Mouse (Mus musculus) MEL (cell line): ENCODE results near the gene Tbx21. TPM values are rescaled to one million over a fixed set of nuclear protein-coding genes. Genes with fewer than 3 reads are reported as not detected.
A peak's percentile ranks its signal among the peaks of the same experiment; 100 is the strongest.

Experiments
- DNase-seq: peaks from one replicate; pipeline ENCODE4 v3.0.0; 2011; ENCODE audit warnings: low read depth, low spot score
- H3K27ac ChIP-seq: 2 replicates; pipeline ENCODE4 v1.5.1; 2012; ENCODE audit warnings: low read depth, mild to moderate bottlenecking, control low read depth, low read length, moderate library complexity; ENCODE audit not compliant: control insufficient read depth
- H3K27me3 ChIP-seq, 2 experiments: fragments of 150-350 bp in 1 of 2; sonication (generic) in 1 of 2; 2 replicates each; pipeline ENCODE4 v1.6.1; 2012; ENCODE audit warnings: low read length in 2 of 2, mild to moderate bottlenecking in 2 of 2, improper control_type of control experiment in 1 of 2, moderate library complexity in 1 of 2; ENCODE audit not compliant: insufficient read depth in 2 of 2, control insufficient read depth in 1 of 2
- H3K36me3 ChIP-seq, 2 experiments: 2 replicates each; pipeline ENCODE4 v1.6.1; 2012 to 2014; ENCODE audit warnings: low read length in 2 of 2, improper control_type of control experiment in 1 of 2, inconsistent platforms in 1 of 2, mild to moderate bottlenecking in 1 of 2; ENCODE audit not compliant: insufficient read depth in 2 of 2, control insufficient read depth in 1 of 2
- H3K4me1 ChIP-seq, 2 experiments: fragments of 150-350 bp in 1 of 2; sonication (generic) in 1 of 2; 2 replicates each; pipeline ENCODE4 v1.6.1; 2012; ENCODE audit warnings: low read length in 2 of 2, improper control_type of control experiment in 1 of 2, mild to moderate bottlenecking in 1 of 2; ENCODE audit not compliant: insufficient read depth in 2 of 2, control insufficient read depth in 1 of 2
- H3K4me3 ChIP-seq, 2 experiments: fragments of 150-350 bp in 1 of 2; sonication (generic) in 1 of 2; 2 replicates each; pipeline ENCODE4 v1.5.1; 2012; ENCODE audit warnings: low read depth in 2 of 2, low read length in 2 of 2, mild to moderate bottlenecking in 2 of 2, moderate library complexity in 2 of 2, control low read depth in 1 of 2, improper control_type of control experiment in 1 of 2; ENCODE audit not compliant: control insufficient read depth in 1 of 2, insufficient read depth in 1 of 2
- H3K79me2 ChIP-seq: 2 replicates; pipeline ENCODE4 v1.6.1; 2012; ENCODE audit warnings: mild to moderate bottlenecking, low read length, moderate library complexity; ENCODE audit not compliant: control insufficient read depth, poor library complexity, insufficient read depth
- H3K9ac ChIP-seq: 2 replicates; pipeline ENCODE4 v1.6.1; 2012; ENCODE audit warnings: low read depth, mild to moderate bottlenecking, control low read depth, low read length, moderate library complexity; ENCODE audit not compliant: control insufficient read depth, poor library complexity, severe bottlenecking
- H3K9me3 ChIP-seq: fragments of 150-350 bp; sonication (generic); replicated peaks from 2 replicates; pipeline ENCODE4 v1.6.1; 2012; ENCODE audit warnings: mild to moderate bottlenecking, low read length, improper control_type of control experiment, moderate library complexity; ENCODE audit not compliant: insufficient read depth
- ELF1 ChIP-seq: IDR thresholded peaks from 2 replicates; pipeline ENCODE4 v1.6.1; 2014; ENCODE audit warnings: low read depth, mild to moderate bottlenecking, inconsistent platforms, low read length, improper control_type of control experiment, moderate library complexity
- ETS1 ChIP-seq: IDR thresholded peaks from 2 replicates; pipeline ENCODE4 v1.6.1; 2012; ENCODE audit warnings: low read depth, mild to moderate bottlenecking, inconsistent platforms, low read length, improper control_type of control experiment, moderate library complexity
- HCFC1 ChIP-seq: IDR thresholded peaks from 2 replicates; pipeline ENCODE4 v1.6.1; 2012; ENCODE audit warnings: low read depth, mild to moderate bottlenecking, inconsistent platforms, low read length, improper control_type of control experiment, moderate library complexity
- JUND ChIP-seq: IDR thresholded peaks from 2 replicates; pipeline ENCODE4 v1.6.1; 2011; ENCODE audit warnings: low read depth, mild to moderate bottlenecking, improper control_type of control experiment, low read length
- MAFK ChIP-seq: IDR thresholded peaks from 2 replicates; pipeline ENCODE4 v1.6.1; 2011; ENCODE audit warnings: low read depth, mild to moderate bottlenecking, low read length, improper control_type of control experiment, borderline replicate concordance
- MAX ChIP-seq: IDR thresholded peaks from 2 replicates; pipeline ENCODE4 v1.6.1; 2011; ENCODE audit warnings: low read length, improper control_type of control experiment
- MAZ ChIP-seq: IDR thresholded peaks from 2 replicates; pipeline ENCODE4 v1.6.1; 2012; ENCODE audit warnings: low read depth, mild to moderate bottlenecking, inconsistent platforms, low read length, improper control_type of control experiment
- MXI1 ChIP-seq: IDR thresholded peaks from 2 replicates; pipeline ENCODE4 v1.6.1; 2011; ENCODE audit warnings: mild to moderate bottlenecking, low read depth, low read length, improper control_type of control experiment
- MYB ChIP-seq: IDR thresholded peaks from 2 replicates; pipeline ENCODE4 v1.6.1; 2011; ENCODE audit warnings: mild to moderate bottlenecking, low read depth, low read length, improper control_type of control experiment
- NELFE ChIP-seq: IDR thresholded peaks from 2 replicates; pipeline ENCODE4 v1.6.1; 2011; ENCODE audit warnings: low read depth, low read length, improper control_type of control experiment
- POLR2A ChIP-seq, 2 experiments: IDR thresholded peaks; 2 replicates each; pipeline ENCODE4 v1.6.1; 2011 to 2012; ENCODE audit warnings: low read length in 2 of 2, mild to moderate bottlenecking in 2 of 2, control low read depth in 1 of 2, improper control_type of control experiment in 1 of 2, low read depth in 1 of 2, moderate library complexity in 1 of 2; ENCODE audit not compliant: control insufficient read depth in 1 of 2, insufficient read depth in 1 of 2, poor library complexity in 1 of 2
- POLR2AphosphoS2 ChIP-seq: IDR thresholded peaks from 2 replicates; pipeline ENCODE4 v1.6.1; 2011; ENCODE audit warnings: low read length, improper control_type of control experiment
- RAD21 ChIP-seq: IDR thresholded peaks from 2 replicates; pipeline ENCODE4 v1.6.1; 2011; ENCODE audit warnings: mild to moderate bottlenecking, low read depth, low read length, improper control_type of control experiment
- SIN3A ChIP-seq: IDR thresholded peaks from 2 replicates; pipeline ENCODE4 v1.6.1; 2012; ENCODE audit warnings: low read length, improper control_type of control experiment, inconsistent platforms
- TAL1 ChIP-seq: IDR thresholded peaks from 2 replicates; pipeline ENCODE4 v1.6.1; 2012; ENCODE audit warnings: mild to moderate bottlenecking, inconsistent platforms, low read length, moderate library complexity, mixed read lengths
- TBP ChIP-seq: IDR thresholded peaks from 2 replicates; pipeline ENCODE4 v1.8.0; 2011; ENCODE audit warnings: low read depth, low read length, improper control_type of control experiment
- ZC3H11A ChIP-seq: IDR thresholded peaks from 2 replicates; pipeline ENCODE4 v1.6.1; 2012; ENCODE audit warnings: low read depth, mild to moderate bottlenecking, inconsistent platforms, low read length, improper control_type of control experiment
- ZMIZ1 ChIP-seq: IDR thresholded peaks from 2 replicates; pipeline ENCODE4 v1.6.1; 2012; ENCODE audit warnings: low read depth, mild to moderate bottlenecking, inconsistent platforms, low read length, improper control_type of control experiment, moderate library complexity
- polyA plus RNA-seq, 2 experiments: library from polyadenylated mRNA; stranded (reverse) in 1 of 2; unstranded in 1 of 2; fragments of >175 nt in 1 of 2; fragments of >200 nt in 1 of 2; gene quantifications; 2 replicates each; pipeline versions ENCODE4 v1.2.1 to v1.2.4; 2012; ENCODE audit warnings: low replicate concordance in 2 of 2, low read depth in 1 of 2; ENCODE audit not compliant: insufficient read length in 2 of 2, insufficient read depth in 1 of 2, missing spikeins in 1 of 2
- total RNA-seq: library from RNA; depleted of rRNA; stranded (reverse); fragments of 300-350 nt; gene quantifications from 2 replicates; pipeline ENCODE4 v1.2.3, GENCODE M21; 2012

Tbx21 gene
- total and polyA plus RNA-seq, 3 experiments, result not detected

DNA sequence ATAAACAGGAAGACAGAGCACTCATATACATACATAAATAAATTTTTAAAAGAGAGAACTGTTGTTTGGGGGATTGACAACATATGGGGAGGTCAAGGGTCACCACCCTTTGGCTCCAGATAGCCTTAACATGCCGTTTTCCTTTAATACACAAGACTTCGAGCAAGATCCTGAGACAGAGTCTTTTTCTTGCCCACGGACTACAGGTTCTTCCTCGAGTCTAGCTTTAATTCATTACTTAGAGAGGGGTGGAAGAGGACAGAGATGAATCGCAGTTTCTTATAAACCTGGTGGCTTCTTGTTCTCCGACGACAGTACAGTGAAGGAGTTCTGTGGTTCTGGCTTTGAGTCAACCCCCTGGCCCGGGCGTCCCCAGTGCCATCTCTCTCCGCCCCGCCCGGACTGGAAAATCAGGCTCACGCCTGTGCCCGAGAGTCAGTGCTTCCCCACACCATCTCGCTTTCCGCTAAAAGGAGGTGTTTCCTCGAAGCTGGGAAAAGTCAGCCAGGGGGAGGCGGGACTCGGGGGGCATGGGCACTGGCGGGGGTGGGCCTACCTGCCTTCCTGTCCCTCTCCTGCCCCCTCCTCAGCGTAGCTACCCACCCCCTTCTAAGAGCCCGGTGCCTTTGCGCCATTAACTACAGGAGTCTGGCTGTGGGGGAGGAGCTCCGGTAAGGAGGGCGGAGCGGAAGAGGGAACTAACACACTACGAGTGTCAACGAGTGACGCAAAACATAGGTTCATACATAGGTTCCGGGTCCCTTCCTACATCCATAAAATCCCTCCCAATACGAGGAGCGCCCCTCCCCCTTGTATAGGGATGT, 11.7 kb upstream of the Tbx21 start:
- H3K27ac ChIP-seq, result no peak overlapping the region
- peak overlapping the region; percentile 62 to 88 for H3K4me3 ChIP-seq
- peaks cover 0 to 34% of the 10 kb centered on the region in 2 experiments; a peak in 2 of 4 replicates for H3K36me3 ChIP-seq
- H3K9ac ChIP-seq, result peak overlapping the region; percentile 59
- peak; percentile 87 for DNase-seq
- no peaks in the 10 kb centered on the region for H3K9me3 ChIP-seq
- peaks cover 29 to 36% of the 10 kb centered on the region in 2 experiments for H3K4me1 ChIP-seq
- H3K27me3 ChIP-seq, result no peaks in the 10 kb centered on the region
- TF ChIP-seq ZC3H11A (no peak), MAFK (no peak), HCFC1 (peak; percentile 62), MXI1 (peak; percentile 15), SIN3A (peak; percentile 11; the same call in 1 of the 2 replicates), JUND (no peak), ELF1 (peak; percentile 70), MAZ (peak; percentile 25; the same call in 1 of the 2 replicates), POLR2AphosphoS2 (peak; percentile 36; the same call in 1 of the 2 replicates), MAX (peak; percentile 41), POLR2A (IDR thresholded peaks at IDR 0.05; ENCODE audit: control insufficient read depth in 1 of 2, insufficient read depth in 1 of 2, low read depth in 1 of 2, low read length in 2 of 2, poor library complexity in 1 of 2) (peak in 1 of 2 experiments; percentile 61; a peak in 1 of 4 replicates), TAL1 (no peak), ZMIZ1 (0 out of 2 replicates have a peak, but pooled peaks have one; percentile 27), NELFE (peak; percentile 51), MYB (no peak)
- TF ChIP-seq, all 39 proteins: peak for 10
- no peaks in the 10 kb centered on the region; the same call in 1 of the 2 replicates for H3K79me2 ChIP-seq

GRCm38 (mm10) chr11:97124266-97125036, 9.3 kb upstream of the Tbx21 start:
- Histone ChIP-seq H3K27ac (no peak overlapping the region; the same call in 1 of the 2 replicates), H3K9ac (no peak overlapping the region)
- TF ChIP-seq POLR2A (IDR thresholded peaks at IDR 0.05; ENCODE audit: control insufficient read depth in 1 of 2, insufficient read depth in 1 of 2, low read depth in 1 of 2, low read length in 2 of 2, poor library complexity in 1 of 2), result peak; percentile 65 to 77; a peak in 3 of 4 replicates
- TF ChIP-seq TBP, result peak; percentile 91
- TF ChIP-seq ZMIZ1, result peak; percentile 97; the same call in 1 of the 2 replicates
- peak; percentile 65; the same call in 1 of the 2 replicates for TF ChIP-seq POLR2AphosphoS2
- TF ChIP-seq ETS1, result 0 out of 2 replicates have a peak, but pooled peaks have one; percentile 11
- TF ChIP-seq ZC3H11A, result no peak
- no peak for TF ChIP-seq RAD21
- TF ChIP-seq, all 39 proteins: peak for 5
- Histone ChIP-seq H3K79me2 (no peaks in the 10 kb centered on the region; the same call in 1 of the 2 replicates), H3K4me3 (no peak overlapping the region), H3K27me3 (no peaks in the 10 kb centered on the region; a peak in 1 of 4 replicates), H3K4me1 (peaks cover 14 to 17% of the 10 kb centered on the region in 2 experiments), H3K36me3 (peaks cover 0 to 20% of the 10 kb centered on the region in 2 experiments; a peak in 2 of 4 replicates), H3K9me3 (no peaks in the 10 kb centered on the region)
- DNase-seq, result peak; percentile 48
